Mouse (Mus musculus) CH12.LX (cell line): ENCODE data around the gene Snx5. TPM values are rescaled to one million over a fixed set of nuclear protein-coding genes. Genes with fewer than 3 reads are reported as not detected.
A peak's percentile ranks its signal among the peaks of the same experiment; 100 is the strongest.

Source experiments
- DNase-seq: peaks from one replicate; pipeline ENCODE4 v3.0.0-alpha.2; 2013; ENCODE audit errors: extremely low read depth
- H3K27ac ChIP-seq: 2 replicates; pipeline ENCODE4 v1.5.1; 2012; ENCODE audit warnings: low read depth, mild to moderate bottlenecking, control low read depth, moderate library complexity; ENCODE audit not compliant: insufficient read depth
- H3K27me3 ChIP-seq: replicated peaks from 2 replicates; pipeline ENCODE3; 2012; ENCODE audit warnings: inconsistent platforms
- H3K36me3 ChIP-seq, 2 experiments: replicated peaks in 1 of 2; 2 replicates each; pipeline versions ENCODE3 to v1.6.1; 2012; ENCODE audit warnings: inconsistent platforms in 1 of 2, low read length in 1 of 2, mild to moderate bottlenecking in 1 of 2, mixed read lengths in 1 of 2, moderate library complexity in 1 of 2; ENCODE audit not compliant: control insufficient read depth in 1 of 2, insufficient read depth in 1 of 2
- H3K4me1 ChIP-seq, 2 experiments: 2 replicates each; pipeline ENCODE4 v1.6.1; 2012; ENCODE audit warnings: inconsistent platforms in 1 of 2, moderate library complexity in 1 of 2; ENCODE audit not compliant: insufficient read depth in 2 of 2, control insufficient read depth in 1 of 2
- H3K4me2 ChIP-seq: 2 replicates; pipeline ENCODE4 v1.6.1; 2012; ENCODE audit warnings: low read depth, mild to moderate bottlenecking, control low read depth; ENCODE audit not compliant: poor library complexity, insufficient read depth, severe bottlenecking
- H3K4me3 ChIP-seq, 3 experiments: fragments of 150-350 bp in 1 of 3; sonication (generic) in 1 of 3; replicated peaks in 1 of 3; 2 replicates each; pipeline versions ENCODE3 to v1.5.1; 2011 to 2012; ENCODE audit warnings: low read depth in 2 of 3, low read length in 2 of 3, mild to moderate bottlenecking in 2 of 3, moderate library complexity in 2 of 3, control low read depth in 1 of 3, improper control_type of control experiment in 1 of 3, inconsistent platforms in 1 of 3, mixed read lengths in 1 of 3; ENCODE audit not compliant: poor library complexity in 1 of 3
- H3K79me2 ChIP-seq: replicated peaks from 2 replicates; pipeline ENCODE4 v1.6.1; 2012; ENCODE audit warnings: mild to moderate bottlenecking, moderate library complexity; ENCODE audit not compliant: control insufficient read depth, poor library complexity, insufficient read depth, severe bottlenecking; ENCODE audit errors: extremely low read depth
- H3K9ac ChIP-seq: 2 replicates; pipeline ENCODE4 v1.6.1; 2012; ENCODE audit warnings: low read depth, mild to moderate bottlenecking, control low read depth, moderate library complexity; ENCODE audit not compliant: insufficient read depth
- H3K9me3 ChIP-seq: replicated peaks from 2 replicates; pipeline ENCODE3; 2012; ENCODE audit warnings: low read length, inconsistent platforms, mixed read lengths
- BHLHE40 ChIP-seq: IDR thresholded peaks from 2 replicates; pipeline ENCODE4 v1.6.1; 2011; ENCODE audit warnings: mild to moderate bottlenecking, low read depth, low read length, improper control_type of control experiment
- CHD1 ChIP-seq: IDR thresholded peaks from 2 replicates; pipeline ENCODE4 v1.6.1; 2012; ENCODE audit warnings: low read depth, low read length, improper control_type of control experiment, inconsistent platforms
- CHD2 ChIP-seq: IDR thresholded peaks from 2 replicates; pipeline ENCODE4 v1.6.1; 2011; ENCODE audit warnings: low read length, improper control_type of control experiment
- CTCF ChIP-seq, 2 experiments: IDR thresholded peaks in 1 of 2; conservative IDR thresholded peaks in 1 of 2; 2 replicates each; pipeline ENCODE4 v1.5.1; 2011 to 2012; ENCODE audit warnings: low read depth in 2 of 2, low read length in 2 of 2, improper control_type of control experiment in 1 of 2, inconsistent platforms in 1 of 2, mild to moderate bottlenecking in 1 of 2, moderate library complexity in 1 of 2
- E2F4 ChIP-seq: IDR thresholded peaks from 2 replicates; pipeline ENCODE4 v1.6.1; 2011; ENCODE audit warnings: low read depth, low read length, improper control_type of control experiment; ENCODE audit not compliant: insufficient replicate concordance
- ELF1 ChIP-seq: IDR thresholded peaks from 2 replicates; pipeline ENCODE4 v1.6.1; 2014; ENCODE audit warnings: low read depth, mild to moderate bottlenecking, inconsistent platforms, low read length, improper control_type of control experiment
- EP300 ChIP-seq: IDR thresholded peaks from 2 replicates; pipeline ENCODE4 v1.6.1; 2011; ENCODE audit warnings: low read length, improper control_type of control experiment
- ETS1 ChIP-seq: conservative IDR thresholded peaks from 2 replicates; pipeline ENCODE4 v1.6.1; 2012; ENCODE audit warnings: low read depth, mild to moderate bottlenecking, inconsistent platforms, low read length, improper control_type of control experiment, moderate library complexity
- GABPA ChIP-seq: IDR thresholded peaks from 2 replicates; pipeline ENCODE4 v1.6.1; 2012; ENCODE audit warnings: low read depth, low read length, improper control_type of control experiment, inconsistent platforms; ENCODE audit not compliant: insufficient replicate concordance
- HCFC1 ChIP-seq: IDR thresholded peaks from 2 replicates; pipeline ENCODE4 v1.6.1; 2012; ENCODE audit warnings: low read depth, mild to moderate bottlenecking, inconsistent platforms, low read length, improper control_type of control experiment
- IRF4 ChIP-seq: IDR thresholded peaks from 2 replicates; pipeline ENCODE4 v1.6.1; 2014; ENCODE audit warnings: low read depth, mild to moderate bottlenecking, inconsistent platforms, low read length, improper control_type of control experiment
- KAT2A ChIP-seq: IDR thresholded peaks from 2 replicates; pipeline ENCODE4 v1.6.1; 2012; ENCODE audit warnings: low read length, improper control_type of control experiment, inconsistent platforms; ENCODE audit not compliant: insufficient replicate concordance
- MAFK ChIP-seq: IDR thresholded peaks from 2 replicates; pipeline ENCODE4 v1.6.1; 2011; ENCODE audit warnings: low read length, improper control_type of control experiment; ENCODE audit not compliant: insufficient replicate concordance
- MAX ChIP-seq: IDR thresholded peaks from 2 replicates; pipeline ENCODE4 v1.6.1; 2011; ENCODE audit warnings: low read length, improper control_type of control experiment
- MAZ ChIP-seq: IDR thresholded peaks from 2 replicates; pipeline ENCODE4 v1.6.1; 2012; ENCODE audit warnings: low read depth, mild to moderate bottlenecking, inconsistent platforms, low read length, improper control_type of control experiment, moderate library complexity
- MEF2A ChIP-seq: IDR thresholded peaks from 2 replicates; pipeline ENCODE4 v1.6.1; 2014; ENCODE audit warnings: low read depth, mild to moderate bottlenecking, inconsistent platforms, low read length, improper control_type of control experiment, borderline replicate concordance
- MXI1 ChIP-seq: IDR thresholded peaks from 2 replicates; pipeline ENCODE4 v1.6.1; 2011; ENCODE audit warnings: mild to moderate bottlenecking, low read depth, low read length, improper control_type of control experiment
- MYC ChIP-seq: IDR thresholded peaks from 2 replicates; pipeline ENCODE4 v1.6.1; 2011; ENCODE audit warnings: low read depth, mild to moderate bottlenecking, improper control_type of control experiment, low read length
- NELFE ChIP-seq: IDR thresholded peaks from 2 replicates; pipeline ENCODE4 v1.6.1; 2011; ENCODE audit warnings: low read depth, low read length, improper control_type of control experiment
- NRF1 ChIP-seq: IDR thresholded peaks from 2 replicates; pipeline ENCODE4 v1.6.1; 2014; ENCODE audit warnings: low read depth, mild to moderate bottlenecking, inconsistent platforms, low read length, improper control_type of control experiment, moderate library complexity
- PAX5 ChIP-seq: IDR thresholded peaks from 2 replicates; pipeline ENCODE4 v1.6.1; 2012; ENCODE audit warnings: low read length, inconsistent platforms, mixed read lengths
- POLR2A ChIP-seq: IDR thresholded peaks from 2 replicates; pipeline ENCODE4 v1.6.1; 2011; ENCODE audit warnings: low read depth, mild to moderate bottlenecking, improper control_type of control experiment, low read length
- POLR2AphosphoS2 ChIP-seq: IDR thresholded peaks from 2 replicates; pipeline ENCODE4 v1.6.1; 2011; ENCODE audit warnings: low read depth, low read length, improper control_type of control experiment
- RAD21 ChIP-seq: IDR thresholded peaks from 2 replicates; pipeline ENCODE4 v1.6.1; 2011; ENCODE audit warnings: low read depth, mild to moderate bottlenecking, low read length, improper control_type of control experiment, moderate library complexity
- RCOR1 ChIP-seq: conservative IDR thresholded peaks from 2 replicates; pipeline ENCODE4 v1.6.1; 2012; ENCODE audit warnings: low read depth, mild to moderate bottlenecking, inconsistent platforms, low read length, improper control_type of control experiment
- SIN3A ChIP-seq: IDR thresholded peaks from 2 replicates; pipeline ENCODE4 v1.6.1; 2012; ENCODE audit warnings: low read length, improper control_type of control experiment, inconsistent platforms
- TBP ChIP-seq: conservative IDR thresholded peaks from 2 replicates; pipeline ENCODE4 v1.6.1; 2011; ENCODE audit warnings: low read depth, low read length, improper control_type of control experiment
- TCF12 ChIP-seq: IDR thresholded peaks from 2 replicates; pipeline ENCODE4 v1.6.1; 2014; ENCODE audit warnings: low read depth, mild to moderate bottlenecking, inconsistent platforms, low read length, improper control_type of control experiment
- UBTF ChIP-seq: IDR thresholded peaks from 2 replicates; pipeline ENCODE4 v1.6.1; 2012; ENCODE audit warnings: low read depth, mild to moderate bottlenecking, inconsistent platforms, low read length, improper control_type of control experiment, moderate library complexity
- USF1 ChIP-seq: IDR thresholded peaks from 2 replicates; pipeline ENCODE4 v1.6.1; 2014; ENCODE audit warnings: low read depth, mild to moderate bottlenecking, inconsistent platforms, low read length, improper control_type of control experiment
- USF2 ChIP-seq: conservative IDR thresholded peaks from 2 replicates; pipeline ENCODE4 v1.6.1; 2011; ENCODE audit warnings: low read depth, low read length, improper control_type of control experiment
- ZC3H11A ChIP-seq: IDR thresholded peaks from 2 replicates; pipeline ENCODE4 v1.6.1; 2012; ENCODE audit warnings: low read depth, mild to moderate bottlenecking, inconsistent platforms, low read length, improper control_type of control experiment
- ZKSCAN1 ChIP-seq: IDR thresholded peaks from 2 replicates; pipeline ENCODE4 v1.6.1; 2012; ENCODE audit warnings: low read depth, inconsistent platforms, low read length, improper control_type of control experiment, borderline replicate concordance
- ZMIZ1 ChIP-seq: IDR thresholded peaks from 2 replicates; pipeline ENCODE4 v1.6.1; 2012; ENCODE audit warnings: low read depth, mild to moderate bottlenecking, inconsistent platforms, low read length, improper control_type of control experiment
- ZNF384 ChIP-seq: IDR thresholded peaks from 2 replicates; pipeline ENCODE4 v1.6.1; 2012; ENCODE audit warnings: low read depth, low read length, improper control_type of control experiment, inconsistent platforms
- dilution Hi-C: fragments of 300-500 bp; cut with MboI; formaldehyde crosslinking; loops from 2 replicates; pipeline ENCODE4 v1.14.3; 2020; ENCODE audit warnings: low sequenced_read_pairs; ENCODE audit not compliant: extremely low pct_unique_long_range_greater_than_20kb, extremely low pct_ligation_motif_present
- in situ Hi-C: fragments of 300-500 bp; cut with MboI; formaldehyde crosslinking; loops from 3 replicates; pipeline ENCODE4 v1.14.3; 2019; ENCODE audit warnings: low sequenced_read_pairs, low pct_ligation_motif_present, low pct_unique_long_range_greater_than_20kb, mixed read lengths
- polyA plus RNA-seq: library from polyadenylated mRNA; unstranded; fragments of >175 nt; gene quantifications from 2 replicates; pipeline ENCODE4 v1.2.1, GENCODE M21; 2012; ENCODE audit warnings: low read depth; ENCODE audit not compliant: insufficient read length
- total RNA-seq, 2 experiments: library from RNA; depleted of rRNA; stranded (reverse); fragments of 300-350 nt in 1 of 2; fragments of >200 nt in 1 of 2; gene quantifications; 2 replicates each; pipeline ENCODE4 v1.2.3; 2012 to 2014

The Snx5 gene
- total RNA-seq (2012; rRNA removed) = 380 and 456 TPM in 2 replicates
- 1,220 and 1,259 TPM in 2 replicates for total RNA-seq (2014; rRNA removed)
- polyA plus RNA-seq = 652 and 666 TPM in 2 replicates

- Histone ChIP-seq H3K27ac (peak within 1 kb of the TSS; percentile 82), H3K9ac (peak within 1 kb of the TSS; percentile 97), H3K36me3 (peaks cover 2 to 44% of the 10 kb centered on the region in 2 experiments), H3K9me3 (no peaks in the 10 kb centered on the region), H3K4me2 (peak within 1 kb of the TSS; percentile 74), H3K27me3 (no peaks in the 10 kb centered on the region), H3K4me3 (peak within 1 kb of the TSS; percentile 78 to 89 (median 83))
- in situ Hi-C loops = no loop called here
- dilution Hi-C loops = no loop called here
- peak; percentile 95 for DNase-seq
- peak; percentile 76 for TF ChIP-seq TCF12
- TF ChIP-seq E2F4 = peak; percentile 91; the same call in 1 of the 2 replicates
- TF ChIP-seq MAZ = peak; percentile 70; the same call in 1 of the 2 replicates
- peak; percentile 86 for TF ChIP-seq HCFC1
- TF ChIP-seq GABPA = no peak; the same call in 1 of the 2 replicates
- peak; percentile 99 for TF ChIP-seq NELFE
- TF ChIP-seq ZNF384 = no peak
- peak; percentile 94 for TF ChIP-seq MXI1
- TF ChIP-seq BHLHE40 = peak; percentile 62; the same call in 1 of the 2 replicates
- TF ChIP-seq RCOR1 = no peak
- TF ChIP-seq TBP = peak; percentile 94
- peak; percentile 45; the same call in 1 of the 2 replicates for TF ChIP-seq ELF1
- no peak for TF ChIP-seq USF2
- no peak for TF ChIP-seq CTCF (conservative IDR thresholded peaks at IDR 0.05 in 1 of 2, IDR thresholded peaks at IDR 0.05 in 1 of 2; ENCODE audit: low read depth in 2 of 2, low read length in 2 of 2)
- peak; percentile 100 for TF ChIP-seq POLR2A
- TF ChIP-seq RAD21 = no peak
- TF ChIP-seq UBTF = peak; percentile 86
- peak; percentile 97 for TF ChIP-seq POLR2AphosphoS2
- TF ChIP-seq MAX = peak; percentile 82
- no peak for TF ChIP-seq ZKSCAN1
- peak; percentile 77 for TF ChIP-seq NRF1
- TF ChIP-seq ZMIZ1 = peak; percentile 99
- peak; percentile 98 for TF ChIP-seq CHD2
- no peak for TF ChIP-seq PAX5
- TF ChIP-seq USF1 = no peak; the same call in 1 of the 2 replicates
- no peak for TF ChIP-seq ZC3H11A
- peak; percentile 95 for TF ChIP-seq SIN3A
- TF ChIP-seq MEF2A = 0 out of 2 replicates have a peak, but pooled peaks have one; percentile 56
- TF ChIP-seq MAFK = no peak
- peak; percentile 2 for TF ChIP-seq ETS1
- peak; percentile 93 for TF ChIP-seq MYC
- peak; percentile 86 for TF ChIP-seq CHD1
- peak; percentile 75 for TF ChIP-seq IRF4
- peak; percentile 96 for TF ChIP-seq KAT2A
- no peak for TF ChIP-seq EP300
- TF ChIP-seq, all 38 proteins: peak for 23
- Histone ChIP-seq H3K79me2 (peaks cover 73% of the 10 kb centered on the region), H3K4me1 (peaks cover 2 to 34% of the 10 kb centered on the region in 2 experiments)
Observed at GRCm38 (mm10) chr2:144270507-144271420, at the start of gene Snx5, which contains the start of gene Mgme1. Gene Snx5, minus strand, starts transcription at chr2:144270906. Gene Mgme1, plus strand, starts transcription at chr2:144270663.
